Mouse (Mus musculus) left cerebral cortex, adult 18-20 months (tissue): ENCODE measurements around the gene Plekho2. TPM values are rescaled to one million over a fixed set of nuclear protein-coding genes. Genes with fewer than 3 reads are reported as not detected.

Experiments used
- DNase-seq, 2 experiments: peaks; one replicate each; pipeline ENCODE4 v3.0.0; 2021 to 2022; ENCODE audit warnings: low spot score in 2 of 2, mixed read lengths in 1 of 2
- total RNA-seq, 2 experiments: library from RNA; stranded (reverse); gene quantifications; 2 replicates each; pipeline ENCODE4 v1.2.3; 2021

Plekho2 gene
- total RNA-seq, 2 experiments from 2014 or later, result 11.6 to 18.2 TPM

GRCm38 (mm10) chr9:65587270-65587572 is 7.4 kb upstream of the Plekho2 start:
- DNase-seq, result no peak

GRCm38 (mm10) chr9:65586406-65587269 is 6.8 kb upstream of the Plekho2 start, which contains the start of gene Pif1:
Gene Pif1 (plus strand): TSS chr9:65587160.
- peak; percentile 61 to 64 for DNase-seq

- DNase-seq, result no peak
These were observed 3.2 kb upstream of the Plekho2 start for GRCm38 (mm10) chr9:65583045-65583444.

- DNase-seq, result peak; percentile 55 to 66
These were observed 789 bp upstream of the Plekho2 start for GRCm38 (mm10) chr9:65580401-65581256.

GRCm38 (mm10) chr9:65578801-65579249 is 1.0 kb downstream of the Plekho2 start:
- DNase-seq, result no peak

- no peak for DNase-seq
These were observed 2.2 kb downstream of the Plekho2 start for GRCm38 (mm10) chr9:65577511-65578196.

- DNase-seq, result peak in 1 of 2 experiments; percentile 35
These were observed 2.9 kb downstream of the Plekho2 start for GRCm38 (mm10) chr9:65576861-65577510.

- DNase-seq, result no peak
These were observed 4.2 kb downstream of the Plekho2 start for GRCm38 (mm10) chr9:65575393-65576196.

- no peak for DNase-seq
These were observed 5.1 kb downstream of the Plekho2 start for GRCm38 (mm10) chr9:65574513-65575392.

- DNase-seq, result no peak
These were observed 7.0 kb downstream of the Plekho2 start for GRCm38 (mm10) chr9:65572837-65573236.

GRCm38 (mm10) chr9:65569491-65569971 is 10.3 kb downstream of the Plekho2 start:
- DNase-seq, result no peak

- no peak for DNase-seq
These were observed 11.1 kb downstream of the Plekho2 start for GRCm38 (mm10) chr9:65568787-65569186.

GRCm38 (mm10) chr9:65564698-65565097 is 15.1 kb downstream of the Plekho2 start:
- no peak for DNase-seq

- DNase-seq, result no peak
These were observed 16.8 kb downstream of the Plekho2 start for GRCm38 (mm10) chr9:65563073-65563472.

- DNase-seq, result peak; percentile 34 to 45
These were observed 17.7 kb downstream of the Plekho2 start for GRCm38 (mm10) chr9:65562081-65562506.

GRCm38 (mm10) chr9:65561016-65561415 is 18.8 kb downstream of the Plekho2 start:
- no peak for DNase-seq

GRCm38 (mm10) chr9:65558806-65559205 is 21.0 kb downstream of the Plekho2 start:
- no peak for DNase-seq

- DNase-seq, result no peak
These were observed 22.9 kb downstream of the Plekho2 start for GRCm38 (mm10) chr9:65556979-65557378.

GRCm38 (mm10) chr9:65556349-65556748 is 23.5 kb downstream of the Plekho2 start:
- DNase-seq, result no peak
